Mouse (Mus musculus) B cell, adult 62 days (primary cell): Measurements from ENCODE around the gene Cox8c. TPM values are rescaled to one million over a fixed set of nuclear protein-coding genes. Genes with fewer than 3 reads are reported as not detected.

Experiments
- total RNA-seq: library from RNA; stranded (reverse); gene quantifications from 4 replicates; pipeline ENCODE4 v1.2.4, GENCODE M21; 2023

Cox8c gene
- not detected in 4 replicates for total RNA-seq

DNA sequence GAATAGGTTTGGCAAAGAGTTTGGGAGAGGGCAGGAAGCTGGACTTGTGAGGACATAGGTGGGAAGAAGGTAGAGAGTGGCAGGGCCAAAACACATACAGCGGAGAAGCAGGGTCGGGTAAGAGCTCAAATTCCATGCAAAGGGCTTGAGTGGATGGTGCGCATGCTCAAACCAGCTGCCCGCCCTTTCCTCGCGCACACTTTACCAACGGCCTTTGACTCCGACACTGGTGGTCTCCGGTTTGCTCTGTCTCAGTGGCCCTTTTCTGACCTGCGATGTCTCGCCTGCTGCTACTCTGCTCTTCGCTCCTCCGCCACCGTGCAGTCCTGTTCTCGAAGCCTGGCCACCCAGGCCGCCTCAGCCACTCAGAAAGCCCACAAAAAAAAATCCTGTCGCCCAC, at the start of gene Cox8c:
TSS of gene Cox8c (plus strand) at position 226 of the 400 bp plus-strand sequence.

DNA sequence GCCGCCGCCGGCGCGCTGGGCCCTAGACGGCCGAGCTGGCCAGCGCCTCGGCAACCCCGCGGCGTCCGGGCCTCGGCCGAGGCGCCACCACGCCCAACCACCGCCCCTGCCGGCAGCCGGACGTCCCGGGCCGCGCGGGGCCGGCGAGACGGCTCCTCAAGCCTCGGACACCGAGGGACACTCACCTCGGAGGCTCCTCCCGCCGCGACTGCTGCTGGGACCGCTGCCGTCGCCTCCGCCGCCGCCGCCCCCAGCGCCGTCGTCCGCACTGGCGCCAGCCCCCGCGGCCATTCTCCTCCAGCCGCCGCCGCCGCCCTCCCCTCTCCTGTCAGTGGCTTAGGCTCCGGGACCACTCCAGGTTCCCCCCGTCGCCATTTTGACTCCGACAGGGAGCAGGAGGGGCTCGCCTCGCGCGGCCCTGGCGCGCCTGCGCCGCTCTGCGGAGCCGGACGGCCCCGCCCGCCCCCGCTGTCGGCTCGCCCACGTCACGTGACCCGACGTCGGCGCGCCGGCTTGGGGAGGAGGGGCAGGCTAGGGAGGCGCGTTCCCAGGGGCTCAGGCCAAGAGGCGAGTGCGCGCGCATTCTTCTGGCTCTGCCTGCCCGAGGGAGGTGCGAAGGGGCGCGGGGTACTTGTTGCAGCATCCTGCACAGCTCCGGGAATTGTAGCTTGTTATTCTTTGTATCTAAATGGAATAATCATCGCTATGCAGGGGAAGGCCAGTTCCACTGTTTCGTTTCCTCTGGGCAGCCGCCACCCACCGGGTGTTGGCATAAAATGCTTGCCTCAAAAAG, 20.9 kb upstream of the Cox8c start, which contains the start of gene Btbd7:
TSS of gene Btbd7 (minus strand) at position 441 of the 793 bp plus-strand sequence.

DNA sequence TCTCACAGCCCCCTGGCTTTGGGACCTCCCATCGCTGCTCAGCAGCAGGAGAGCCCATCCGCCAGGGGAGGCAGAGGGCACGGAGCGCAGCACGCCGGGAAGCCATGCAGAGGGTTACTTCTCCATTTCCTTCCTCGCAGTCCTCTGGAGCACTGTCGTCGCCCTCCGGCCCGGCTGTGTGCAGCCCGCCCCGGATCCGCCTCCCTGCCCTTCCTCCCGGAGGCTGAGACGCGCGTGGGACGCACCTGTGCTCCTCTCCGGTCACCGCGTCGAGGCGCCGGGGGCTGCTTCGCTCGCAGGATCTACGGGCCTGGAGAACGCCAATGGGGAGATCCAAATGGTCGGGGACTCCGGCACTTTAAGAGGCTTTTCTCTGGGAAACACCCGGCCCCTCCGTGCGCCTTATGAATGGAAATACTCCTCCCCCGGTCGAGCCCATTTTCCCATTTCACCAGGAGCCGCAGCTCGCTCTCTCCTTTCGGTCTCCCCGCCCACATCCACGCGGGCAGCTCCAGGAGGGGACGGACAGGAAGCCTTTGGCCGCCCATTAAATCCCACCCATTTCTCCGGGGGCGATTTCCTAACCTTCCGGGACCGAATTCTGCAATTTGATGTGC, 49.8 kb downstream of the Cox8c start, which contains the start of gene Unc79:
TSS of gene Unc79 (plus strand) at position 82 of the 617 bp plus-strand sequence.

Other genes starting within 250 kb of the Cox8c start
- 21.5 to 42.6 TPM (median 34.5 TPM) in 4 replicates for gene Itpk1, start 194.4 kb upstream of the Cox8c start, total RNA-seq
- gene Moap1, start 155.7 kb upstream of the Cox8c start, total RNA-seq: 9.7 to 16.3 TPM (median 12.7 TPM) in 4 replicates
- 37.7 to 38.9 TPM (median 38.4 TPM) in 4 replicates for gene Tmem251, start 155.6 kb upstream of the Cox8c start, total RNA-seq
- gene Gm28051, start 141.6 kb upstream of the Cox8c start, total RNA-seq: not detected in 4 replicates
- gene Gon7, start 141.5 kb upstream of the Cox8c start, total RNA-seq: 29.6 to 33.3 TPM (median 32.1 TPM) in 4 replicates
- 19.3 to 23.8 TPM (median 19.7 TPM) in 4 replicates for gene Ubr7, start 141.3 kb upstream of the Cox8c start, total RNA-seq
- gene Gm20604, start 140.6 kb upstream of the Cox8c start, total RNA-seq: 8.2 to 9.4 TPM (median 8.8 TPM) in 4 replicates
- 41.6 to 46.4 TPM (median 44.5 TPM) in 4 replicates for gene Btbd7, start 20.8 kb upstream of the Cox8c start, total RNA-seq
- gene Unc79, start 49.5 kb downstream of the Cox8c start, total RNA-seq: not detected in 4 replicates